Mouse (Mus musculus): ENCODE measurements around the gene Snn. TPM values are rescaled to one million over a fixed set of nuclear protein-coding genes. Genes with fewer than 3 reads are reported as not detected.
A peak's percentile ranks its signal among the peaks of the same experiment; 100 is the strongest.

The Snn gene
- polyA plus RNA-seq, 1 experiment from 2014 or later: 150 TPM

DNA sequence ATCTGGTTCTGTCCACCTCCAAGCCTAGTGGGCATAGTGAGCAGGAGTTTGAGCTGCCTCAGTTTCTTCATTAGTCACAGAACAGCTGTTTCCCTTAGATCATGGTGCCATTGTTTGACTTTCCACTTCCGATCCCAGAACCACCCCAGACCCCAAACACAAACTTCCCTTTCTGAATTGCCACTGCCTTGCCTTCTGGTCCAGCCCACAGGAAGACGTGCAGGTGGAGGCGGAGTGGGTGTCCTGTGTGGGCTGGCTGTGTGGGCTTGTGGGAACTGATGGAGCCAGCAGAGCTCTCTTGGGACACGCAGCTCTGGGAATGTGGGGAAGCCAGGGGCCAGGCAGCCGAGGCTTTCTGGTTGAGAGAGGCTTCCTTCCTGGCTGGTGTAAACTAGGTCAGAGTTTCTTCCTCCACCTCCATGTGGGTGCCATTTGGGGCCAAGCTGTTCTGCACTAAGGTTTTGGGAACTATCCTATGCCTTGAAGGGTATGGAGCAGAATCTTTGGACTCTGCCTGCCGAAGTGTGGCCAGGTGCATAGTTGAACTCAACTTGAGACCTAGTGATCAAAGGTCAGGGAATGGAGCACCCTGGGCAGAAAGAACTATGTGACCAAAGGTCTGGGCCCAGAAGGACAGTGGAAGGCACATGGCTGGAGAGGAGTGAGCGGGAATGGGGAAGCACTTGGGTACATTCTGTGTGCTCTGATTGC, 9.1 kb downstream of the Snn start:
- WGBS: 83% methylated on average over 7 of the region's 7 CpGs
- H3K4me3 ChIP-seq (ENCODE audit: low read length): no peak overlapping the region
- 0 out of 2 replicates have a peak overlapping the region, but pooled peaks have one; percentile 13 for H3K4me2 ChIP-seq (ENCODE audit: low read length)
- peaks cover 9% of the 10 kb centered on the region; the same call in 1 of the 2 replicates for H3K36me3 ChIP-seq (ENCODE audit: control insufficient read depth, insufficient read depth, low read length)
- no peak for ATAC-seq
- H3K9me3 ChIP-seq (ENCODE audit: control insufficient read depth, low read length): no peaks in the 10 kb centered on the region
- peaks cover 67% of the 10 kb centered on the region for H3K4me1 ChIP-seq (ENCODE audit: control insufficient read depth, insufficient read depth, low read depth, low read length)
- H3K27me3 ChIP-seq (replicated peaks; ENCODE audit: control insufficient read depth, insufficient read depth, low read length): no peaks in the 10 kb centered on the region
- H3K9ac ChIP-seq (ENCODE audit: low read depth, low read length): no peak overlapping the region
- peak overlapping the region; percentile 9; the same call in 1 of the 2 replicates for H3K27ac ChIP-seq (ENCODE audit: low read depth, low read length)

DNA sequence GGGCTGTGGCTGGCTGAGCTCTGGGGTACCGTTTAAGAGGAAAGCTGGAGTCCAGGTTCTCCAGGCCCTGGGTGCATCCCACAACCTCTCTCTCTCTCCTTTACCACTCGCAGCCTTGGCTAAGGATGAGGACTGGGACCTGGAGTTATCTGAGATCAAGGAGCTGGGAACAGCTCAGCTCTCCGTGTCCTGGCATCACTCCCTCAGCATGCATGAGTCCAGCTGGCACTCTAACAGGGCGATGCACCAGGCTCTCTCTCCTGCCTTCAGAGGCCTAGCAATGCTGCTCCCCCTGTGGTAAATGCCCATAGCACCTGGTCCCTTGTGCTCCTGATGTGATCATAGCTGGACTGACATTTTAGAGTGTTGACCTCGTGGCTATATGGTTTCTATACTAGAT, 10.4 kb downstream of the Snn start:
- H3K9ac ChIP-seq (ENCODE audit: low read depth, low read length): no peak overlapping the region
- no peak overlapping the region for H3K4me3 ChIP-seq (ENCODE audit: low read length)
- peaks cover 65% of the 10 kb centered on the region for H3K4me1 ChIP-seq (ENCODE audit: control insufficient read depth, insufficient read depth, low read depth, low read length)
- H3K27me3 ChIP-seq (replicated peaks; ENCODE audit: control insufficient read depth, insufficient read depth, low read length): no peaks in the 10 kb centered on the region
- peak overlapping the region; percentile 26; the same call in 1 of the 2 replicates for H3K27ac ChIP-seq (ENCODE audit: low read depth, low read length)
- H3K4me2 ChIP-seq (ENCODE audit: low read length): no peak overlapping the region
- ATAC-seq: no peak
- 72% methylated on average over 5 of the region's 5 CpGs for whole genome bisulfite sequencing
- H3K9me3 ChIP-seq (ENCODE audit: control insufficient read depth, low read length): no peaks in the 10 kb centered on the region
- peaks cover 14% of the 10 kb centered on the region for H3K36me3 ChIP-seq (ENCODE audit: control insufficient read depth, insufficient read depth, low read length)

DNA sequence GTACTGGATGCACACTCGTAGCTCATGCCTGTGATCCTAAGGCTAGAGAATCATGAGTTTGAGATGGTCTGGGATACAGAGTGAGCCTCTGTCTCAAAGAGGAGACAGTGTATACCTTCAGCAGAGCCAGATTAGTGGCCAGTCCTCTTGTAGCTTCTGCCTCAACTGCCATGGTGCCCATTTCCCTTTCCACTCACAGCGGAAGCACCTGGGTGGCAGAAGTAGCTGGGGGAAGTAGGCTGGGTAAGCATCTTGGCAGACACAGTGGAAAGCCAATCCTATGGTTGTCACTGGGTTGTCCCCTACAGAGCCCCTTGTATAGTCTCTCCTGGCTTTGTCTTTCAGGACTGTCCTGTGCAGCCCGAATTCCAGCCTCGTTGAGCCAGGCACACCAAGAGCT, 11.1 kb downstream of the Snn start:
- Histone ChIP-seq H3K4me1 (ENCODE audit: control insufficient read depth, insufficient read depth, low read depth, low read length) (peaks cover 65% of the 10 kb centered on the region), H3K27me3 (replicated peaks; ENCODE audit: control insufficient read depth, insufficient read depth, low read length) (no peaks in the 10 kb centered on the region), H3K27ac (ENCODE audit: low read depth, low read length) (peak overlapping the region; percentile 13; the same call in 1 of the 2 replicates), H3K4me2 (ENCODE audit: low read length) (no peak overlapping the region), H3K9ac (ENCODE audit: low read depth, low read length) (no peak overlapping the region), H3K36me3 (ENCODE audit: control insufficient read depth, insufficient read depth, low read length) (peaks cover 14% of the 10 kb centered on the region), H3K9me3 (ENCODE audit: control insufficient read depth, low read length) (no peaks in the 10 kb centered on the region), H3K4me3 (ENCODE audit: low read length) (no peak overlapping the region)
- 95% methylated on average over 4 of the region's 4 CpGs for WGBS
- ATAC-seq: no peak

DNA sequence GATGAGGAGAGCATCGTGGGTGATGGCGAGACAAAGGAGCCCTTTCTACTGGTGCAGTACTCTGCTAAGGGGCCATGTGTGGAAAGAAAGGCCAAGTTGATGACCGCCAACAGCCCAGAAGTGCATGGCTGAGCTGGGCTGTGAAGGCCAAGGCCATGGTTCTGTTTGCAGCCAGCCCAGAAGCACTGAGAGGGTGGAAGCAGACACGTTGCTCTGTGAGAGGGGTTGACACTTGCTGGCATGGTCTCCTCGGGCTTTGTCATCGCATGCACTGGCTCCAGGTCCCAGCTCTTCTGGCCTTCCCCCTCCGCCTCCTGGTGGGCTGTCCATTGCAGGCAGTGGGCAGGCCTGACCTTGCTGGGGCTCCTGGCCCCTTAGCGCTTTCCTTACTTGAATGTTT, 11.7 kb downstream of the Snn start:
- Histone ChIP-seq H3K4me2 (ENCODE audit: low read length) (no peak overlapping the region), H3K27ac (ENCODE audit: low read depth, low read length) (peak overlapping the region; percentile 13; the same call in 1 of the 2 replicates), H3K4me1 (ENCODE audit: control insufficient read depth, insufficient read depth, low read depth, low read length) (peaks cover 63% of the 10 kb centered on the region), H3K36me3 (ENCODE audit: control insufficient read depth, insufficient read depth, low read length) (peaks cover 14% of the 10 kb centered on the region), H3K4me3 (ENCODE audit: low read length) (no peak overlapping the region), H3K9me3 (ENCODE audit: control insufficient read depth, low read length) (no peaks in the 10 kb centered on the region), H3K9ac (ENCODE audit: low read depth, low read length) (no peak overlapping the region), H3K27me3 (replicated peaks; ENCODE audit: control insufficient read depth, insufficient read depth, low read length) (no peaks in the 10 kb centered on the region)
- WGBS: 76% methylated on average over 8 of the region's 8 CpGs
- peak; percentile 9; the same call in 1 of the 2 replicates for ATAC-seq

DNA sequence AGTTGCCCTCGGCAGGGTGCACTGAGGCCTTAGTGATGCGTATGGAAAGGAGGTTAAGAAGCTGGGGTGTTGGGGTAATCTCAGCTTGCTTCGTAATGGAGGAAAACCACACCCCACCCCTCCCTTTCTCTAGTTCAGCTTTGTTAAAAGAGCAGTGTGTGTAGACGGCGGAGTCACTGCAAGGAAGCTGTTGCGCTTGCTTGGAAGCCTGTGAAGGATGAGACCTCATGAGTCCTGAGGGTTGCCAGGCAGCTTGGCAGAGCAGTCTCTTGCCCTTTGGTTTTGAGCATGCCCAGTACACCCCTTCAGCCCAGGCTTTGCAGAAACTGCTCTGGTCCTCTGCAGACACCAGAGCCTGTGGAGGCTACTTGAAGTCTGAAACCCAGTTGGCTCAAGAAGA, 12.3 kb downstream of the Snn start:
- H3K27ac ChIP-seq (ENCODE audit: low read depth, low read length): peak overlapping the region; percentile 0; the same call in 1 of the 2 replicates

DNA sequence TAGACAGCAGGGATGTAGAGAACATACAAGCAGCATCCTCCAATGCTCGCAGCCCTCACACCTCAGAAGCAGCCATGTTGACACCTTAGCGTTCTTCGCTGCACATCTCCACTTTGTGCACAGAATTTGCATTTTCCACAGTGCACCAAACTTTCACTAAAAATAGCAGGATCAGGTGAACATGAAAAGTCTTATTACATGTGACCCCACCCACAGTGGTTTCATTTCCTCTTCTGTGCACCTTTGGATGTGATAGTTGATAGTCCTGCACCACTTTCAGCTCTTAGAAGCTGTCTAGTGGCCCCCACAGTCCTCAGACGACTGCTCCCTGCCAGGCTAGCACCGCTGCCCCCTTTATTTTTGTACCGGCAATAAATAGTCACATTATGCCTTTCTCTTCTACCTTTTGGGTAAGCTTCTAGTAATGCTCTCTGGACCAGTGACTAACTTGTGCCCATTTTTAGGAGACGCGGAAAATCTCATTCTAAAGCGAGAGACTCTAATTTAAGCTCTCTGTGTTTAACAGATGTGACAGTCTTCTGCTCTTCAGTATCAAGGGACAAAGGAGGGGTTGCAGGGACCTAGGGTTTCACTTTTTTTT, 17.0 kb downstream of the Snn start:
- Histone ChIP-seq H3K4me2 (ENCODE audit: low read length) (no peak overlapping the region), H3K27me3 (replicated peaks; ENCODE audit: control insufficient read depth, insufficient read depth, low read length) (no peaks in the 10 kb centered on the region), H3K36me3 (ENCODE audit: control insufficient read depth, insufficient read depth, low read length) (peaks cover 19% of the 10 kb centered on the region), H3K4me1 (ENCODE audit: control insufficient read depth, insufficient read depth, low read depth, low read length) (peaks cover 14% of the 10 kb centered on the region), H3K9me3 (ENCODE audit: control insufficient read depth, low read length) (no peaks in the 10 kb centered on the region), H3K9ac (ENCODE audit: low read depth, low read length) (no peak overlapping the region), H3K4me3 (ENCODE audit: low read length) (no peak overlapping the region), H3K27ac (ENCODE audit: low read depth, low read length) (no peak overlapping the region)
- WGBS: 85% methylated on average over 9 of the region's 9 CpGs
- no peak for ATAC-seq

More for the DNA sequence above, 12.3 kb downstream of the Snn start:
- ATAC-seq: no peak; the same call in 1 of the 2 replicates
- no peak overlapping the region for H3K4me2 ChIP-seq (ENCODE audit: low read length)
- no peaks in the 10 kb centered on the region for H3K9me3 ChIP-seq (ENCODE audit: control insufficient read depth, low read length)
- H3K4me1 ChIP-seq (ENCODE audit: control insufficient read depth, insufficient read depth, low read depth, low read length): peaks cover 57% of the 10 kb centered on the region
- 56% methylated on average over 6 of the region's 6 CpGs for WGBS
- H3K36me3 ChIP-seq (ENCODE audit: control insufficient read depth, insufficient read depth, low read length): peaks cover 14% of the 10 kb centered on the region
- H3K4me3 ChIP-seq (ENCODE audit: low read length): no peak overlapping the region
- no peaks in the 10 kb centered on the region for H3K27me3 ChIP-seq (replicated peaks; ENCODE audit: control insufficient read depth, insufficient read depth, low read length)
- no peak overlapping the region for H3K9ac ChIP-seq (ENCODE audit: low read depth, low read length)

DNA sequence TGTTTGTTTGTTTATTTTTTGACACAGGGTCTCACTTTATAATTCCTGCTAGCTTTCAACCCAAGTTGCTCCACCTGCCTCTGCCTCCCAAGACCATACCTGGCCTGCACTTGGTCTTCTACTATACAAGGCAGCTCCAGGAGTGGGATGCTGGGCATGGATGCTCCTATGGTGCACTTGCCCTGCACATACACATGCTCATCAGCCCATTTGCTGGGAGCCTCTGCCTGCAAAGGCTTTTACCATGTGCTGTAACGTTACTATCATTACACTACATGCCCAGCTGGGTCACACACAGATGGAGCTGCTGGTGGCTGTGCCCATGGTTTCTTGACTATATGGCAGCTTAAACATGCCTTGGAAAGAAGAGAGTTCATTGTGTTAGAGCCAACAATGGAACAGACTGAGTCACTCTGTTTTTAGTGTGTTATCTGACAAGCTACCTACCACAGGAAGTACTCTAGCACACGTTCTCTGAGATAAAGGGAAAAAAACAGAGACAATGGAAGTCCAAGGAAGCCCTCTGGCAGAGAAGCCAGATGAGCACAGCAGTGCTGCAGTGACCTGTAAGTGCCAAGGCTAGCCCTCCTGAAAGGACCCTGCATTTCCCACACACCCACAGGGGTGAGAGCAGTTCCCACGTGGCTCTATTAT, 17.6 kb downstream of the Snn start:
- WGBS: 74% methylated on average over 3 of the region's 3 CpGs
- H3K27me3 ChIP-seq (replicated peaks; ENCODE audit: control insufficient read depth, insufficient read depth, low read length): no peaks in the 10 kb centered on the region
- H3K9me3 ChIP-seq (ENCODE audit: control insufficient read depth, low read length): no peaks in the 10 kb centered on the region
- no peak overlapping the region for H3K9ac ChIP-seq (ENCODE audit: low read depth, low read length)
- H3K4me2 ChIP-seq (ENCODE audit: low read length): no peak overlapping the region
- peaks cover 25% of the 10 kb centered on the region for H3K36me3 ChIP-seq (ENCODE audit: control insufficient read depth, insufficient read depth, low read length)
- H3K4me1 ChIP-seq (ENCODE audit: control insufficient read depth, insufficient read depth, low read depth, low read length): peaks cover 10% of the 10 kb centered on the region
- H3K27ac ChIP-seq (ENCODE audit: low read depth, low read length): no peak overlapping the region
- ATAC-seq: no peak
- H3K4me3 ChIP-seq (ENCODE audit: low read length): no peak overlapping the region

DNA sequence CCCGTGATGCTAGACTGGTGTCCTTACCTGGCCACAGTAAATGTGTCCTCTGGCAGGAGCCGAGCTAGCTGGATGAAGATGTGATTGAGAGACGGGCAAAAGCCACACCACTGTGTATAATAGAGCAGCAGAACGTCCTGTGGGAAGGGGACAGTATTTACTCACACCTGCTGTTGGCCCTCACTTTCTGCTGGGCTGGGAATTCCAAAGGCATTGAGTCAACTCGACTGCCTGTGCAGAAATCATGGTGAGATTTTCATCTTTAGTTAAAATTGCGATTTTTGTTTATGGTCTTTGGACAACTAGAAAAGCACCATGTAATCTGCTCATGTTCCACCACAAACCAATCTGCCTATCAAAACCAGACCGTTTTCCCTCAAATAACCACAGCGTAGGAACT, 23.4 kb downstream of the Snn start:
- Histone ChIP-seq H3K36me3 (ENCODE audit: control insufficient read depth, insufficient read depth, low read length) (peaks cover 35% of the 10 kb centered on the region), H3K9me3 (ENCODE audit: control insufficient read depth, low read length) (no peaks in the 10 kb centered on the region), H3K4me1 (ENCODE audit: control insufficient read depth, insufficient read depth, low read depth, low read length) (no peaks in the 10 kb centered on the region; the same call in 1 of the 2 replicates), H3K27me3 (replicated peaks; ENCODE audit: control insufficient read depth, insufficient read depth, low read length) (no peaks in the 10 kb centered on the region), H3K4me2 (ENCODE audit: low read length) (no peak overlapping the region), H3K27ac (ENCODE audit: low read depth, low read length) (no peak overlapping the region), H3K4me3 (ENCODE audit: low read length) (no peak overlapping the region), H3K9ac (ENCODE audit: low read depth, low read length) (no peak overlapping the region)
- 93% methylated on average over 8 of the region's 8 CpGs for WGBS
- ATAC-seq: no peak

DNA sequence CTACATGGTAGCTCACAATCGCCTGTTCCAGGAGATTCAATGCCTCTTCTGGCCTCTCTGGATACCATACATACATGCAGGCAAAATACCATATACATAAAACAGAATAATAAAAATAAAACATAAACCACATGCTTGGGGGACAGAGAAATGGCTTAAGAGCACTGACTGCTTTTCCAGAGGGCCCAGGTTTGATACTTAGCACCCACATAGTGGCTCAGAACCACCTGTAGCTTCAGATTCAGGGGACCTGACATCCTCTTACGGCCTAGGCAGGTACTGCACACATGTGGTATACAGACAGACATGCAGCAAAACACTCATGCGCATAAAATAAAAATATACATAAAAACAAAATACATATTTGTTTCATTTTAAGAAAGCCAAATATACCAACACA, 25.6 kb downstream of the Snn start:
- Histone ChIP-seq H3K4me3 (ENCODE audit: low read length) (no peak overlapping the region), H3K27me3 (replicated peaks; ENCODE audit: control insufficient read depth, insufficient read depth, low read length) (no peaks in the 10 kb centered on the region), H3K27ac (ENCODE audit: low read depth, low read length) (no peak overlapping the region; the same call in 1 of the 2 replicates), H3K4me1 (ENCODE audit: control insufficient read depth, insufficient read depth, low read depth, low read length) (no peaks in the 10 kb centered on the region; the same call in 1 of the 2 replicates), H3K36me3 (ENCODE audit: control insufficient read depth, insufficient read depth, low read length) (peaks cover 29% of the 10 kb centered on the region), H3K9me3 (ENCODE audit: control insufficient read depth, low read length) (no peaks in the 10 kb centered on the region), H3K9ac (ENCODE audit: low read depth, low read length) (no peak overlapping the region), H3K4me2 (ENCODE audit: low read length) (no peak overlapping the region)
- ATAC-seq: no peak
- 92% methylated on average over 3 of the region's 3 CpGs for WGBS
